Mouse (Mus musculus): ENCODE measurements at regions not wholly inside any gene's neighbourhood (a gene's known extent, or its start where the extent isn't known, plus 50 kb on each side); places are given as distances from the start of the nearest gene placed in this dataset.

DNA sequence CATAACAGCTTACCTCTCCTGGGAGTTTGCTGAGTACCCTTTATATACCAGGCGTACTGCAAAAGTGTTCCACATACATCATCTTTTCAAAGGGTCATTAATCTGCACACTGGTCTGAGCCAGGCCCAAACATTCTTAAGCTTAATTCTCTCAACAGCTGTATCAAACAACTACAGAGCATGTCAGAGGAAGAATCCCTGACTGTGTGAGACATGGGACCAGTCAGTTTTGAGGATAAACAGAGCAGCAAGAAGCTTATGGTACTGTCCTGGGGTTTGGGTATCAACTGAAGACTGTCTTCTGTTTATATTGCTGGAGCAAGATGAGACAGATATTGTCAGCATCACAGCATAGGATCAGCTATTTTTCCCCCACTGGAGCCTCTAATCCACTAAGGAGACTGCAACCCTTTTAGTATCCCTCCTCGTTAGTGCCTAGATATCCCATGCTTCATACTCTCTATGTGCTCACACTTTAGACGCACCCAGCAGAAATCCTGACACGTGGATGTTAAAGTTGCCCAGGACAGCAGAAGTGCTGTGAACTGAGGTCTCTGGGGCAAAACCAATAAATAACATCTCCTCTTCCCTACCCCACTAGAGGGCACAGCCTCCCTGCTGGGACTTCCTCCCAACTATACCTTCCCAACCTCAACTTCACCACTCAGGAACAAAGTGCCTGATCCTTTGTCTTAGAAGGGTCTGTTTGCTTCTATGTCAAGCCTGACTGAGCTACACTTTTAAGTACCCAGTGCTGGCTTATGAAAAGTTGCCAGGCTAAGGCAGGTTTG, 271.6 kb downstream of the Gm826 start:
- DNase-seq = no peak

DNA sequence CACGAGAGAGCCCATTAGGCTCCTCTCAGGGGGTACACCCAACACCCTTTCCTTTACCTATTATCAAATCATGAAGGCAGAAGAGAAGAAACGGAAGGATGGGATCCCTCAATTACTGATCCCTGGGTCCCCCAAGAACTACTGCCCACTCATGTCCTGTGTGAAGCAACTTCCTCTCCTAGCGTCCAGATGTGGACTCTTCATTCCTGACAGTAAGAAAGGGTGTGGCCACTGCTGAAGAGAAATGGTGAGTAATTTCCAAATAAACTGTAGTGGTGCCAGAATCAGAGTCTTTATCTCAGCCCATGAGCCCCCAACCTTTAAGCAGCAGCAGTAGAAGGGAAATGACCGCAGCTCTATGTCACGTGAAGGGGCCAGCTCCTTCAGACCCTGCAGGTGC, 273.9 kb downstream of the Gm826 start:
- DNase-seq = no peak

DNA sequence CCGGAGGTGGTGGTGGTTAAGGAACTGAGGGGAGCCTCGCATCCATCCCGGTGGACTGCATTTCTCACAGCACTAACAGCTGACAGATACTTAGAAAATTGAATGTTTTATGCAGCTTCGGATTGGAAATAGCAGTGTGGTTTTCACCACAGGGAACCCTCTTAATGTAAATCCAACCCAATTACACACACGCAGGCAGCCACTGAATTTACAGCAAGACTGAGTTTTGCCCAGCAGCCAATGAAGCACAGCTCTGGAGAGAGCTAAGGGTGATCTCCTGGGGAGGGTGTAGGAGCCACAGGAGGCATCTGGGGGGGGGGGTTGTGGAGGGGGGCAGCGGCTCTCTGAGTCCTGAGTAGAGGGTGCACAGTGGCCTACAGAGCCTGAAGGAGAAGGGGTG, 276.8 kb downstream of the Gm826 start:
- no peak for DNase-seq

GRCm38 (mm10) chr2:160054411-160054810, 279.6 kb downstream of the Gm826 start:
- no peak for DNase-seq

DNA sequence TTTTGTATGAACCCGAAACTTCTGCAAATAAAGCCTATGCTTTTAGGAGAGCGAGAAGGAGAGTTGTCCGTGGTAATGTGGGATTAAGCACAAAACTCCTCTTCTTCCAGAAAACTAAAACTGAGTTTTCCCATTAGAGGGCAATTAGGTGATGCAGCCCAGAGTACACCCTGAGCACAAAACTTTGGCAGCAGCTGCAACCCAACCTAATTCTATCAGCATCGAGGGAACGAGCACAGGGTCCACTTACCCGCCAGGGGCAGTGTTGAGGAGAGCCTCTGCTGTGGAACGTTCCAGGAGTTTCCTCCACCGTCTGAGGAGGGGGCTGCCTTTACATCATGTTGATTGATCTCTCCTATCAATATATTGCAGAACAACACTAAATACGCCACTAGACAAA, 285.7 kb downstream of the Gm826 start:
- DNase-seq = no peak

GRCm38 (mm10) chr2:160046881-160047543, 286.9 kb downstream of the Gm826 start:
- DNase-seq = no peak

DNA sequence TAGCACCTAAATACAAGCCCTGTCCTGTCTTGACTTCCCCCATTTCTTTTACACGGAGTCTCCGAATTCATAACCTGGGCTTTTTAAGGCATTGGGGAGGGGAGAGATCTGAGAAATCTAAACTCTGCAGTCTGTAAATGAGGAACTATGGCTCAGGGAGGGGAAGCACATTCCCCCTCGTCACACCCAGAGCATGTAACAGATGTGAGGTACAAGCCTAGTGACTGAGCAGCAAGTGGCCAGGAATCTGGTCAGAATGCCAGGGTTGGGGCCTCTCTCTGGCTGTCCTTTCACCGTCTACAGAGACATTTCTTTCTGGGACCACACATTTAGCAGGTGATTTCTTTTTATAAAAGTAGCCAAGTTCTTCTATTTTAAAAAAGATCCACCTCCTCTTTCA, 289.4 kb downstream of the Gm826 start:
- DNase-seq = no peak

DNA sequence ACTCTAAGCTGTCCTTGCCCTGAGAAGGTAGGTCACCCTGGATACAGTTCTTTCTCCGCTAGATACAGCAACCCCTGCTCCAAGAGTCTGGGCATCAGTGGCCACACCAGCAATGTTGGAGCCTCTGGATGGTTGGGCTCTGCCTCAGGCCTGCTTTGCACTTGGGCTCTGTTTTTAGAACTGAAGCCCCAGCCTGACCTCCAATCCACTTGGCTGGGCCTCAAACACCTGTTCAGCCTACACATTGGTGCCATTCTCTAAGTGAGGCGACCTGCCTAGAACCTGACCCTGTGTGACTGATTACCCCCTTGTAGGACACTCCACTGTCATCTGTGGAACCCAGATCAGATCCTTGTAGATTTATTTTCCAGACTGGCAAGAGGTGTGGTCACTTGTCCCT, 289.8 kb downstream of the Gm826 start:
- no peak for DNase-seq

DNA sequence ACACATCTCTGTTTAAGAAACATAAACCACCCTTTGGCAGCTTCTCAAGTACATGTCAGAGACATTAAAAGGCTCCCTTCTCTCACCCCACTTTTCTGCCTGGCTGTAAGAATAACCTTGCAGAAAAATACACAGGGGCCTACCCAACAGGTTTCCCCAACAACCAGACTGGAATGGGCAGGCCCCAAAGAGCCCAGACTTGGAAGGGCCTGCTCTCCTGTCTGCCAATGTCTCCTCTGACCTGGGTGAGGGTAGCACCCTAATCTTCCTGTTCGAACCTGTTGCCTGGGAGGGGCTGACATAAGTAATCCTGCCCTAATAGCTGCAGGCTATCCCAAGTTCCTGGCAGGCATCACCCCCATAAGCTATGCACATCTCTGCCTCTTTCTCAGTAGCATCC, 304.5 kb downstream of the Gm826 start:
- no peak for DNase-seq

GRCm38 (mm10) chr2:160028459-160028858, 305.5 kb downstream of the Gm826 start:
- DNase-seq = no peak

- DNase-seq = no peak
Measured at GRCm38 (mm10) chr2:160025911-160026310, 308.1 kb downstream of the Gm826 start.

DNA sequence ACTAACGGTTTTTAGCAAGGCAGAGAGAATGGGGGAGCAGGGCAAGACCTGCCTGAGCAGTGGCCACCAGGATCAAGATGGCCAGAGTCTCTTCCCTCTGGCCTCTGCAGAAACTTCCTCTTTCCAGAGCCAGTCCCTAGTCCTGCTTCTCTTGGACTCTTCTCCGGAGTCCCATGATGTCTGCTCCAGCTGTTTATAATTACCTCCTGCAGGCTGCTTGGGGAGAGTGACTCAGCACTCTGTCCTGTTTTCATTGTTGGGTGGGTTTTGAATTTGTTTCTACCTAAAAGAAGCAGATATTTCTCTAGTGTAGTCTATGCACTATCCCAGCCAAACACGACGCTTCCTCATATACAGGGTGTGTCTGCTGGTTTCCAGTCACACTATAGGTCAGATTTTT, 312.4 kb downstream of the Gm826 start:
- no peak for DNase-seq

GRCm38 (mm10) chr2:160020876-160021275, 313.1 kb downstream of the Gm826 start:
- no peak for DNase-seq

GRCm38 (mm10) chr2:160017020-160017812, 316.7 kb downstream of the Gm826 start:
- DNase-seq = no peak

GRCm38 (mm10) chr2:160011421-160011820, 322.5 kb downstream of the Gm826 start:
- no peak for DNase-seq

DNA sequence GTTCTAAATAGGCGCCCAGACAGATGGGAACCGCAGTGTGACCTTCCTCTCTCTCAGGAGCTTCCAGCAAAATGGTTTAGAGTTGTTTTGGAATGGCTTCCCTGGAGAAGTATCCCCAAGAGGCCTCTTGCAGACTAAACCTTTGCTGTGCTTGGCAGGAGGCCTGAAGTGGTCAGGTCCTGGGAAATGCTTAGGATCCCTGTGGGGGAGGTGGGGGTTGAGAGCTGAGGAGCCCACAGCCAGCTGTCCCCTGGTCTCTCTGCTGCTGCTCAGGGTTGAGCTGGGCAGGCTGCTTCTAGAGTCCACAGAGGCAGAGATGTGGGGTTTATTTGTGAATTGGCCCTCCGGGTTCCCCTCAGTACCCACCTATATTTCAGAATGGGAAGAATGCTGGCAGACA, 331.3 kb downstream of the Gm826 start:
- no peak for DNase-seq

- no peak for DNase-seq
Measured at GRCm38 (mm10) chr2:160000449-160000848, 333.5 kb downstream of the Gm826 start.

- no peak for DNase-seq
Measured at GRCm38 (mm10) chr2:159997395-159997794, 336.6 kb downstream of the Gm826 start.

- no peak for DNase-seq
Measured at GRCm38 (mm10) chr2:159994490-159994889, 339.5 kb downstream of the Gm826 start.

GRCm38 (mm10) chr2:159986719-159987118, 347.2 kb downstream of the Gm826 start:
- no peak for DNase-seq

- no peak for DNase-seq
Measured at GRCm38 (mm10) chr2:159981694-159982093, 352.3 kb downstream of the Gm826 start.

DNA sequence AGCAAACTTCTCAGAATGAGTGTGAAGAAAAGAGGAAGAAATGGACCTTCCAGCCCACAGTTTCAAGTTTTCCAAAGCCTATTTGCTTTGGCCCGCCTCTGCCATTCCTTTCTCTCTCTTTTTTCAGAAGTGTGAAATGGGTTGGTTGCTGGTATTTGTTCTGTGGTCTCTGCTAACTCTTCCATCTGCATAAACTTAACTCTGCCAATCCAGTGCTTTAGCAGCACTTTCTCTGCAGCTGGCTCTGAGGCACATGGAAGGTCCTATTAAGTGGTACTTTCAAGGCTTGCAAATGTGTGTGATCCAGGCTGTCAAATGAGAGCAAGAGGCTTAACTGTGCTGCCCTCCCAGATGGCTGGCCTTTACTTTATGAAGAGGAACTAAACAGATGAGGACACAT, 383.6 kb downstream of the Gm826 start:
- DNase-seq = no peak

DNA sequence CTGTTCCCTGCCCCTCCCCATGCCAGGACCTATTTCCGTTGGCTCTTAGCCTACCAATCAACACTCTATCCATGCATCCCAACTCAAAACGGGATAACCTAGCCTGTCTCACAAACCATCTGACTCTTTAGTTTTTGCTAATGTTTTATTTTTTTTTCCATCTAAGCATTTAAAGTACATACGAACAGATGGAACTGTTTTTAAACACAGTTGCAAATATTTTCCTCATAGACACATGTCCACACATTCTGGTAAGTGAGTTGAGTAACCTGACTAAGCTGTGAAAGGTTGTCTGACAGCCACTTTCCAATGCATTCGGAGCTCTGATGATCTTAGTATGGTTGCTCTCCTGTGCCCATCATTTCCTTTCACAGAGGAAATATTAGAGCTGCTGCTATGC, 384.9 kb downstream of the Gm826 start:
- DNase-seq = no peak

- DNase-seq = no peak
Measured at GRCm38 (mm10) chr2:159930744-159931143, 403.2 kb downstream of the Gm826 start.

Measured in lung, postnatal 4 days (tissue).